Mouse (Mus musculus): ENCODE measurements around the gene Slc25a13. TPM values are rescaled to one million over a fixed set of nuclear protein-coding genes. Genes with fewer than 3 reads are reported as not detected.

Slc25a13 gene
- polyA plus RNA-seq (2015; fragmentation: Nextera tagmentation; extraction: Ambion mirVana), result 6.1 and 8.6 TPM in 2 replicates

- Histone ChIP-seq H3K4me1 (replicated peaks) (peaks cover 14% of the 10 kb centered on the region), H3K27me3 (no peaks in the 10 kb centered on the region), H3K27ac (replicated peaks) (no peak within 1 kb of the TSS), H3K4me2 (peak within 1 kb of the TSS; percentile 96), H3K9me3 (no peaks in the 10 kb centered on the region), H3K4me3 (peak within 1 kb of the TSS; percentile 68), H3K36me3 (no peaks in the 10 kb centered on the region), H3K9ac (peak within 1 kb of the TSS; percentile 79)
- ATAC-seq (ENCODE audit: low read depth), result peak; percentile 95
- under 1% methylated on average over 51 of the region's 51 CpGs for WGBS
Observed at GRCm38 (mm10) chr6:6216507-6217285, at the start of gene Slc25a13. TSS of gene Slc25a13 (minus strand) at chr6:6217173.

- WGBS, result 87% methylated on average over 7 of the region's 7 CpGs
- no peak for ATAC-seq (ENCODE audit: low read depth)
- Histone ChIP-seq H3K36me3 (no peaks in the 10 kb centered on the region), H3K4me2 (no peak overlapping the region), H3K4me3 (no peak overlapping the region), H3K27me3 (no peaks in the 10 kb centered on the region), H3K9ac (no peak overlapping the region), H3K27ac (replicated peaks) (no peak overlapping the region), H3K4me1 (replicated peaks) (no peaks in the 10 kb centered on the region), H3K9me3 (no peaks in the 10 kb centered on the region)
Observed at GRCm38 (mm10) chr6:6265761-6266160, 48.8 kb upstream of the Slc25a13 start.

DNA sequence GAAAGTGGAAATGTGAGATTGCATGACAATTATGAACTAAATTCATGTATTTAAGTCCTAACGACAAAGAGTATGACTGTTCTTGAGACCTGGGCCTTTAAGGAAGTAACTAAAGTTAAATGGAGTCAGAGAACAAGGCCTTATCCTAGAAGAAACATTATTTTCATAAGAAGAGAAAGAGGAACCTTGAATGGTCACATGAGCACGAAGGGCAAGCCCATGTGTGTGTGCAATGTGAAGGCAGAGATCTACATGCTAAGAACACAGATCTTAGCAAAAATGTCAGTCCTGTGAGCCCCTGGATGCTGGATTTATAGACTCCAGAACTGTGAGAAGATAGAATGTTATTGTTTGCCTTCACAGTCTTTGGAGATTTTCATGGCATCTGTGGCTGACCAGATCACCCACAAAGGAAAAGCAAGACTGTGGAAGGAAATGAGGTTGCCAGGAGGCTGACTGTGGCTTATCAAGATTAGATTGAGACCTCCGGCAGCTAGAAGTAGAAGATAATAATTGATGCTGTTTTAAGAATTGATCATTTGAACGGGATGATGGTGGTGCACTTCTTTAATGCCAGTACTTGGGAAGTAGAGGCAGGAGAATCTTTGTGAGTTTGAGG, 46.4 kb upstream of the Slc25a13 start:
- 88% methylated on average over 4 of the region's 4 CpGs for WGBS
- Histone ChIP-seq H3K27ac (replicated peaks) (no peak overlapping the region), H3K9ac (no peak overlapping the region), H3K36me3 (no peaks in the 10 kb centered on the region), H3K4me1 (replicated peaks) (no peaks in the 10 kb centered on the region), H3K4me3 (no peak overlapping the region), H3K4me2 (no peak overlapping the region), H3K9me3 (no peaks in the 10 kb centered on the region), H3K27me3 (no peaks in the 10 kb centered on the region)
- no peak for ATAC-seq (ENCODE audit: low read depth)

DNA sequence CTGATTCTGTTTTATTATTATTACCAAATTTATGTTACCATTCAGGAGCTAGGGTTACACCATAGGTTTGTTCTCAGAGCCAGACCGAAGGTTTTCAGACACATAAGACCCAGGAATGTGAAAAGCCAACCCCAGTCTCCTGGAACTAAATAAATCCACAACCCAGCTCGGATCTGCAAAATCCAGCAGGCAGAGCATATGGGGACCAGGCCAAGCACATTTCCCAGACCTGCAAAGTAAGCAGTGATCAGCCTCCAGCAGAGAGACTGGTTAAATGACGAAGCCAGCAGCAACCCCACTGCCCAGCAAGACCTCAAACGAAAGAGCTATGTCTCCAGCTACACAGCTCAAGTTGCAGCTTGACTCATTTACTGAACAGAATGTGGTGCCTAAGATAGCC, 43.9 kb upstream of the Slc25a13 start:
- Histone ChIP-seq H3K36me3 (no peaks in the 10 kb centered on the region), H3K27me3 (no peaks in the 10 kb centered on the region), H3K4me2 (no peak overlapping the region), H3K4me1 (replicated peaks) (no peaks in the 10 kb centered on the region), H3K27ac (replicated peaks) (no peak overlapping the region), H3K9me3 (no peaks in the 10 kb centered on the region), H3K4me3 (no peak overlapping the region), H3K9ac (no peak overlapping the region)
- 50% methylated on average over 4 of the region's 4 CpGs for WGBS
- no peak for ATAC-seq (ENCODE audit: low read depth)

GRCm38 (mm10) chr6:6248500-6248899, 31.5 kb upstream of the Slc25a13 start:
- no peak overlapping the region for H3K9ac ChIP-seq
- H3K9me3 ChIP-seq, result no peaks in the 10 kb centered on the region
- no peak overlapping the region for H3K4me3 ChIP-seq
- H3K4me1 ChIP-seq (replicated peaks), result no peaks in the 10 kb centered on the region
- no peak overlapping the region for H3K4me2 ChIP-seq
- no peaks in the 10 kb centered on the region for H3K36me3 ChIP-seq
- H3K27me3 ChIP-seq, result no peaks in the 10 kb centered on the region
- ATAC-seq (ENCODE audit: low read depth), result no peak
- H3K27ac ChIP-seq (replicated peaks), result no peak overlapping the region
- WGBS, result 60% methylated on average over 7 of the region's 7 CpGs

DNA sequence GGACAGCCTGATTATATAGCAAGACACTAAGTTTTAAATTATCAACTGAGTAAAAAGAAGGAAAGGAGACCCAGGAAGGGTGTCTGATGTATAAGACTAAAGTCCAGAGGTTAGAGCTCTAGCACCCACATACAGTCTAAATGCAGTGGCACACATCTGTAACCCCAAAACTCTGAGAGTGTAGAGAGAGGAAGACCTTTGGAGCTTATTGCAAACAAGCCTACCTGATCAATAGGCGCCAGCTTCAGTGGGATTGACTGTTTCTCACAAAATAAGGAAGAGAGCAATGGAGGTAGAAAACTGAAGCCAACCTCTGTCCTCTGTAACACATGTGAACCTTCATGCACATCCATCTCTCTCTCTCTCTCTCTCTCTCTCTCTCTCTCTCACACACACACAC, 26.9 kb upstream of the Slc25a13 start:
- H3K36me3 ChIP-seq, result no peaks in the 10 kb centered on the region
- H3K4me1 ChIP-seq (replicated peaks), result no peaks in the 10 kb centered on the region
- H3K9ac ChIP-seq, result no peak overlapping the region
- H3K9me3 ChIP-seq, result no peaks in the 10 kb centered on the region
- no peak overlapping the region for H3K4me3 ChIP-seq
- no peak overlapping the region for H3K4me2 ChIP-seq
- WGBS, result 88% methylated on average over 1 of the region's 1 CpGs
- no peak for ATAC-seq (ENCODE audit: low read depth)
- no peak overlapping the region for H3K27ac ChIP-seq (replicated peaks)
- no peaks in the 10 kb centered on the region for H3K27me3 ChIP-seq

DNA sequence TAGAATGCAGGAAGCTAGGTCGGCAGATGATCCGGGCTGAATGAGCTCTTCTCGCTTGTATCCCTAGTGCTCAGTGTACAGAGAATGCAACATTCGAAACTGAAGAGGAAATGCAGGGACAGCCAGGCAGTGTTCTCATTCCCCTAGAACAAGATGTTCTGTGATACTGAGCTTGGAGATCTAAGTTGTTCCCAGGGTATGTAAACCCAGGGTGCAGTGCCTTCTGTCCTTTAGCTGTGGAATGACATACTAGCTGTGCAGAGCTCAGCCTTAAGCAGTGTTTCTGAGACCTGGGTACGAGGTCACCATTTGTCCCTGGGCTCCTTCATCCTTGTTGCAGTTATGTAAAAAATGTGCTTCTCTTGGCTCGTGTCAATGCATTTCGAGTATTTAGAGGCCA, 25.1 kb upstream of the Slc25a13 start:
- Histone ChIP-seq H3K4me3 (no peak overlapping the region), H3K27me3 (no peaks in the 10 kb centered on the region), H3K4me1 (replicated peaks) (no peaks in the 10 kb centered on the region), H3K27ac (replicated peaks) (no peak overlapping the region), H3K4me2 (no peak overlapping the region), H3K36me3 (no peaks in the 10 kb centered on the region), H3K9me3 (no peaks in the 10 kb centered on the region), H3K9ac (no peak overlapping the region)
- 78% methylated on average over 7 of the region's 7 CpGs for WGBS
- no peak for ATAC-seq (ENCODE audit: low read depth)

DNA sequence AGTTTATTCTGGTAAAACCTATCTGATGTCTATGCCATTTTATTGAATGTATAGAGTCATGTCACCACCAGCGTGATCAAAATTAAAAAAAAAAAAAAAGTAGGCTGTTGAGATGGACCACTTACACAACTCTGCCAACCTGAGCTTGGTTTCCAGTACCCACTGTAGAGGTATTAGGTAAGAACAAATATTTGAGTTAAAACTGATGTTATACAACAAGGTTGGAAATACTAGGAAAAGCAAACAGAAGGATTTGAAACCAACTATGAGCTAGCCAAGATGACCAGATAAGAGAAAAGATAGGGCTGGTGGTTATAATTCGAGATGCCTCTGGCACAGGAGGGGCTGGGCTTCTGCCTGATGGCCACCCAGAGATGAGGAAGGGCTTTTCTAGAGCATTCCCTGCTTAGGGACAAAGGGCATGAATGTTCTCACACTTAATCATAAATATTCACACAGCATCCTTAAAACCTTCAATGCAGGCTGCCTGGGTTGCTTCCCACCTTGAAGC, 19.9 kb upstream of the Slc25a13 start:
- no peak for ATAC-seq (ENCODE audit: low read depth)
- Histone ChIP-seq H3K27ac (replicated peaks) (no peak overlapping the region), H3K36me3 (no peaks in the 10 kb centered on the region), H3K27me3 (no peaks in the 10 kb centered on the region), H3K9me3 (no peaks in the 10 kb centered on the region), H3K4me1 (replicated peaks) (no peaks in the 10 kb centered on the region), H3K9ac (no peak overlapping the region), H3K4me3 (no peak overlapping the region), H3K4me2 (no peak overlapping the region)
- 93% methylated on average over 2 of the region's 2 CpGs for WGBS

- Histone ChIP-seq H3K27ac (replicated peaks) (no peak overlapping the region), H3K36me3 (no peaks in the 10 kb centered on the region), H3K27me3 (no peaks in the 10 kb centered on the region), H3K4me2 (no peak overlapping the region), H3K4me1 (replicated peaks) (no peaks in the 10 kb centered on the region), H3K9me3 (no peaks in the 10 kb centered on the region), H3K4me3 (no peak overlapping the region), H3K9ac (no peak overlapping the region)
- no peak for ATAC-seq (ENCODE audit: low read depth)
- 96% methylated on average over 2 of the region's 2 CpGs for WGBS
Observed at GRCm38 (mm10) chr6:6230262-6230661, 13.3 kb upstream of the Slc25a13 start.

DNA sequence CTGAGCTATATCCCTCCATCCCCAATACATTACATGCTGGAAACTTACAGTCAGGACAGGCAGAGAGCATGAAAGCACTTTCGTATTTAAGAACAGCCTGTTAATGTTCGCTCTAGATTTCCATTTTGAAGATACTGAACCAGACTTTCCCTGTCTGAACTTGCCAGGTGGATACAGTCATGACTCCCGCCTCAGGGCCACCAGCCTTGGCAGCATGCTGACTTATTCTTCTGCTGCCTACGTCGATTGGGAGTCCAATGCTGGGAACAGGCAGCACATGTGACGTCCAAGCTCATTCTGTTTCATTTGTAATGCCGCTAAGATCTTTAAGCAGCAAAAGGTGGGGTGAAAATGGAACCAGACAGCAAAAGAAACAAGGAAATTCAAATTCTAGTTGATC, 5.7 kb upstream of the Slc25a13 start:
- Histone ChIP-seq H3K36me3 (no peaks in the 10 kb centered on the region), H3K9ac (no peak overlapping the region), H3K27me3 (no peaks in the 10 kb centered on the region), H3K4me2 (no peak overlapping the region), H3K9me3 (no peaks in the 10 kb centered on the region), H3K27ac (replicated peaks) (no peak overlapping the region), H3K4me1 (replicated peaks) (no peaks in the 10 kb centered on the region), H3K4me3 (no peak overlapping the region)
- ATAC-seq (ENCODE audit: low read depth), result no peak
- 84% methylated on average over 7 of the region's 7 CpGs for WGBS

DNA sequence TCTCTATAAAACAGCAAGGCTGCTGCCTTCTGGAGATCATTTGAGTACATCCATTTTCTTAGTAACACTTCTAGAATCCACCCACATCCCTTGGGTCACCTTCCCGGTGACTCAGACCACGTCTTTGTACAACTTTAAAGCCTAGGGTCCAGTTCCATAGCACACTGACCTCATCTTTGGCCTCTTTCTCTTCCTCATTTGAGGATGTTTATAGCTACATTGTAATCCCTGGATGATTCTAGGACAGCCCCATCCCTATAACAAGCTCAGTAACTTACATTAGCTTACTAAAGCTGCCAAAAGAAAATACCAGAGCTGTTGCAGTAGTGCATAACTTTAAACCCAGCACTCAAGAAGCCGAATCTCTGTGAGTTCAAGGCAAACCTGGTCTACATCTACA, 3.6 kb upstream of the Slc25a13 start:
- peaks cover 14% of the 10 kb centered on the region for H3K4me1 ChIP-seq (replicated peaks)
- no peaks in the 10 kb centered on the region for H3K27me3 ChIP-seq
- no peak overlapping the region for H3K4me2 ChIP-seq
- H3K9ac ChIP-seq, result no peak overlapping the region
- no peaks in the 10 kb centered on the region for H3K9me3 ChIP-seq
- 86% methylated on average over 3 of the region's 3 CpGs for WGBS
- H3K27ac ChIP-seq (replicated peaks), result no peak overlapping the region
- no peaks in the 10 kb centered on the region for H3K36me3 ChIP-seq
- no peak overlapping the region for H3K4me3 ChIP-seq
- ATAC-seq (ENCODE audit: low read depth), result no peak

GRCm38 (mm10) chr6:6219661-6220370, 2.8 kb upstream of the Slc25a13 start:
- Histone ChIP-seq H3K9ac (no peak overlapping the region), H3K9me3 (no peaks in the 10 kb centered on the region), H3K4me3 (no peak overlapping the region), H3K4me2 (no peak overlapping the region), H3K27ac (replicated peaks) (no peak overlapping the region), H3K36me3 (no peaks in the 10 kb centered on the region), H3K27me3 (no peaks in the 10 kb centered on the region), H3K4me1 (replicated peaks) (peaks cover 14% of the 10 kb centered on the region)
- ATAC-seq (ENCODE audit: low read depth), result no peak
- 84% methylated on average over 12 of the region's 12 CpGs for WGBS

Measured in neural tube, embryonic 13.5 days (tissue).